ENCODE assay signal across 13 mouse cellular contexts in genomic region chr19:43616889-43617288, GRCm38 (mm10). TPM values are rescaled to one million over a fixed set of nuclear protein-coding genes. Genes with fewer than 3 reads are reported as not detected.
DNase-seq lines count a peak whose midpoint lies in the region; ATAC-seq and TF ChIP-seq lines count a peak whose summit lies in the region.
"Had no signal": no experiment of that assay in that cellular context is flagged by ENCODE, and none has a peak within 500 bp of the region (broad histone marks: within the 10 kb centered on the region; RNA-seq: fewer than 3 reads in every experiment).

No protein-coding gene starts in this region.

- no peak for TF ChIP-seq EP300 in heart, adult 2 months (IDR thresholded peaks at IDR 0.05; ENCODE audit: insufficient read depth, low read depth, low read length)

- H3K4me1 ChIP-seq in heart, embryonic 14.5 days (ENCODE audit: control insufficient read depth in 2 of 2, insufficient read depth in 2 of 2, low read length in 2 of 2), result peaks cover 4 to 26% of the 10 kb centered on the region in 2 experiments; a peak in 3 of 4 replicates
- H3K4me1 ChIP-seq in heart, adult 2 months (ENCODE audit: control insufficient read depth, insufficient read depth, low read length), result no peaks in the 10 kb centered on the region; the same call in 1 of the 2 replicates
- peaks cover 41% of the 10 kb centered on the region for H3K4me1 ChIP-seq in embryonic facial prominence, embryonic 15.5 days
- H3K4me1 ChIP-seq in intestine, embryonic 15.5 days (replicated peaks), result peaks cover 27% of the 10 kb centered on the region
- H3K4me1 ChIP-seq in neural tube, embryonic 13.5 days (replicated peaks), result peaks cover 40% of the 10 kb centered on the region

- TF ChIP-seq POLR2A in heart, adult 2 months (IDR thresholded peaks at IDR 0.05; ENCODE audit: insufficient read depth, low read depth, low read length), result no peak

- H3K9me3 ChIP-seq in heart, embryonic 14.5 days (ENCODE audit: control insufficient read depth, low read length), result no peaks in the 10 kb centered on the region
- no peaks in the 10 kb centered on the region for H3K9me3 ChIP-seq in embryonic facial prominence, embryonic 15.5 days (replicated peaks)
- no peaks in the 10 kb centered on the region for H3K9me3 ChIP-seq in intestine, embryonic 15.5 days
- no peaks in the 10 kb centered on the region for H3K9me3 ChIP-seq in neural tube, embryonic 13.5 days

- no peak for DNase-seq in heart, adult 2 months
- no peak for DNase-seq in thymus, postnatal 14 days
- DNase-seq in left cerebral cortex, adult 9 months (ENCODE audit: low spot score in 2 of 2), result no peak
- DNase-seq: spleen, adult 18-20 months had no signal

- H3K9ac ChIP-seq in heart, embryonic 14.5 days (ENCODE audit: low read length), result 0 out of 2 replicates have a peak overlapping the region, but pooled peaks have one; percentile 5
- no peak overlapping the region for H3K9ac ChIP-seq in heart, adult 2 months (ENCODE audit: low read depth, low read length)
- no peak overlapping the region for H3K9ac ChIP-seq in embryonic facial prominence, embryonic 15.5 days
- peak overlapping the region; percentile 62 for H3K9ac ChIP-seq in intestine, embryonic 15.5 days
- H3K9ac ChIP-seq in neural tube, embryonic 13.5 days, result no peak overlapping the region

- no peak for ATAC-seq in heart, embryonic 14.5 days (ENCODE audit: insufficient number of reproducible peaks, insufficient read depth, low FRiP score, low read depth)
- ATAC-seq in embryonic facial prominence, embryonic 15.5 days (ENCODE audit: insufficient number of reproducible peaks, low FRiP score, low TSS enrichment, low read depth), result no peak
- ATAC-seq in intestine, embryonic 15.5 days, result no peak
- ATAC-seq in neural tube, embryonic 13.5 days (ENCODE audit: low read depth), result no peak
- no peak for ATAC-seq in monocyte, adult 5-6 weeks (replicated peaks; ENCODE audit: insufficient number of reproducible peaks, low FRiP score, low TSS enrichment, poor library complexity, severe bottlenecking)
- ATAC-seq: inflammation-experienced regulatory T-cells, adult 6 months had no signal

- H3K4me3 ChIP-seq in heart, embryonic 14.5 days (ENCODE audit: control insufficient read depth in 1 of 2, insufficient read depth in 1 of 2, low read depth in 1 of 2, low read length in 2 of 2), result peak overlapping the region in 1 of 2 experiments; percentile 34; a peak in 1 of 4 replicates
- no peak overlapping the region for H3K4me3 ChIP-seq in heart, adult 2 months
- peak overlapping the region; percentile 26; the same call in 1 of the 2 replicates for H3K4me3 ChIP-seq in embryonic facial prominence, embryonic 15.5 days (replicated peaks)
- H3K4me3 ChIP-seq in intestine, embryonic 15.5 days (replicated peaks), result peak overlapping the region; percentile 52
- peak overlapping the region; percentile 22 for H3K4me3 ChIP-seq in neural tube, embryonic 13.5 days

- intact Hi-C loops in heart, adult 2 months (cut with DNase I), result no loop called here

- 2% methylated on average over 12 of the region's 12 CpGs for WGBS in heart, embryonic 14.5 days
- 2% methylated on average over 12 of the region's 12 CpGs for WGBS in heart, adult 2 months
- under 1% methylated on average over 12 of the region's 12 CpGs for WGBS in embryonic facial prominence, embryonic 15.5 days
- 3% methylated on average over 12 of the region's 12 CpGs for WGBS in intestine, embryonic 15.5 days
- under 1% methylated on average over 12 of the region's 12 CpGs for WGBS in neural tube, embryonic 13.5 days

- no peak for TF ChIP-seq CTCF in heart, adult 2 months (IDR thresholded peaks at IDR 0.05)

- H3K36me3 ChIP-seq in heart, embryonic 14.5 days (ENCODE audit: control insufficient read depth, insufficient read depth, low read length), result no peaks in the 10 kb centered on the region
- H3K36me3 ChIP-seq in heart, adult 2 months (ENCODE audit: control insufficient read depth, insufficient read depth, low read length), result no peaks in the 10 kb centered on the region
- no peaks in the 10 kb centered on the region for H3K36me3 ChIP-seq in embryonic facial prominence, embryonic 15.5 days
- no peaks in the 10 kb centered on the region for H3K36me3 ChIP-seq in intestine, embryonic 15.5 days
- no peaks in the 10 kb centered on the region for H3K36me3 ChIP-seq in neural tube, embryonic 13.5 days

- H3K79me2 ChIP-seq in heart, adult 2 months (replicated peaks; ENCODE audit: control insufficient read depth, insufficient read depth, low read length), result no peaks in the 10 kb centered on the region

- no peak overlapping the region for H3K27ac ChIP-seq in heart, embryonic 14.5 days (replicated peaks in 1 of 2; ENCODE audit: control insufficient read depth in 1 of 2, insufficient read depth in 1 of 2, low read depth in 2 of 2, low read length in 2 of 2)
- H3K27ac ChIP-seq in heart, adult 2 months, result no peak overlapping the region
- no peak overlapping the region for H3K27ac ChIP-seq in embryonic facial prominence, embryonic 15.5 days (replicated peaks)
- H3K27ac ChIP-seq in intestine, embryonic 15.5 days, result peak overlapping the region; percentile 68; the same call in 1 of the 2 replicates
- no peak overlapping the region for H3K27ac ChIP-seq in neural tube, embryonic 13.5 days (replicated peaks)

- H3K27me3 ChIP-seq in heart, embryonic 14.5 days (ENCODE audit: control insufficient read depth, insufficient read depth, low read length), result peaks cover 97% of the 10 kb centered on the region
- H3K27me3 ChIP-seq in heart, adult 2 months (ENCODE audit: control insufficient read depth, insufficient read depth, low read length), result peaks cover 50% of the 10 kb centered on the region
- H3K27me3 ChIP-seq in embryonic facial prominence, embryonic 15.5 days, result peaks cover 99% of the 10 kb centered on the region
- H3K27me3 ChIP-seq in intestine, embryonic 15.5 days (replicated peaks), result peaks cover 39% of the 10 kb centered on the region
- peaks cover 99% of the 10 kb centered on the region for H3K27me3 ChIP-seq in neural tube, embryonic 13.5 days

- H3K4me2 ChIP-seq in heart, embryonic 14.5 days (ENCODE audit: low read length), result peak overlapping the region; percentile 58; the same call in 1 of the 2 replicates
- 0 out of 2 replicates have a peak overlapping the region, but pooled peaks have one; percentile 40 for H3K4me2 ChIP-seq in embryonic facial prominence, embryonic 15.5 days (replicated peaks)
- peak overlapping the region; percentile 85 for H3K4me2 ChIP-seq in intestine, embryonic 15.5 days (replicated peaks)
- peak overlapping the region; percentile 50 for H3K4me2 ChIP-seq in neural tube, embryonic 13.5 days

RNA-seq across cellular contexts. Expression of gene Nkx2-3, which starts 4.8 kb away (rescaled TPM):
- polyA plus RNA-seq in heart, embryonic 14.5 days (2014; fragmentation: Nextera tagmentation; extraction: Ambion mirVana), result not detected in 2 replicates
- not detected for total RNA-seq in heart, adult 2 months (2021)
- polyA plus RNA-seq in heart, adult 2 months (2012; rRNA removed), result not detected in 2 replicates
- 2.7 and 3.4 TPM in 2 replicates for polyA plus RNA-seq in embryonic facial prominence, embryonic 15.5 days (2015; fragmentation: Nextera tagmentation; extraction: Ambion mirVana)
- polyA plus RNA-seq in intestine, embryonic 15.5 days (2015; fragmentation: Nextera tagmentation; extraction: Ambion mirVana), result 80.9 and 88.1 TPM in 2 replicates
- polyA plus RNA-seq in neural tube, embryonic 13.5 days (2015; fragmentation: Nextera tagmentation; extraction: Ambion mirVana), result not detected in 2 replicates
- not detected in 3 replicates for total RNA-seq in monocyte, adult 5-6 weeks (2017)
- total RNA-seq: adrenal gland, adult 2 months; CH12.LX; left cerebral cortex, postnatal 10 days had no signal
- polyA plus RNA-seq: adrenal gland, adult 2 months; inflammation-experienced regulatory T-cells, adult 6 months had no signal

RNA-seq across cellular contexts. Expression of gene Slc25a28, which starts 57.8 kb away (rescaled TPM):
- 10.4 and 10.8 TPM in 2 replicates for polyA plus RNA-seq in heart, embryonic 14.5 days (2014; fragmentation: Nextera tagmentation; extraction: Ambion mirVana)
- total RNA-seq in heart, adult 2 months (2021), result 10 to 100 TPM; 23.3 to 31.7 TPM
- polyA plus RNA-seq in heart, adult 2 months (2012; rRNA removed), result 48.3 and 50.0 TPM in 2 replicates
- 17.3 and 19.5 TPM in 2 replicates for polyA plus RNA-seq in embryonic facial prominence, embryonic 15.5 days (2015; fragmentation: Nextera tagmentation; extraction: Ambion mirVana)
- 19.1 and 19.9 TPM in 2 replicates for polyA plus RNA-seq in intestine, embryonic 15.5 days (2015; fragmentation: Nextera tagmentation; extraction: Ambion mirVana)
- polyA plus RNA-seq in neural tube, embryonic 13.5 days (2015; fragmentation: Nextera tagmentation; extraction: Ambion mirVana), result 14.0 and 15.9 TPM in 2 replicates
- 68.7 to 103 TPM (median 101 TPM) in 3 replicates for total RNA-seq in monocyte, adult 5-6 weeks (2017)

Comparison
In these comparisons a context has a peak if more than half of its experiments do, and no peak if none do; other contexts are left out.
1. H3K9ac ChIP-seq: peak in heart, embryonic 14.5 days (single experiment) and intestine, embryonic 15.5 days (single experiment); none in heart, adult 2 months (single experiment), embryonic facial prominence, embryonic 15.5 days (single experiment) and neural tube, embryonic 13.5 days (single experiment).
2. RNA of gene Nkx2-3, which starts 4.8 kb away (polyA plus RNA-seq): 80.9 to 88.1 TPM in intestine, embryonic 15.5 days; 2.7 to 3.4 TPM in embryonic facial prominence, embryonic 15.5 days, not detected in neural tube, embryonic 13.5 days, not detected in heart, embryonic 14.5 days and not detected in heart, adult 2 months; every median in the first group is over 10 times any median in the second.
3. Peak in every context shown above with its lines, with median percentiles within 50 percentile points of each other: H3K4me2 ChIP-seq.